Mouse (Mus musculus): ENCODE data around the gene Olfr1356.

The Olfr1356 gene

DNA sequence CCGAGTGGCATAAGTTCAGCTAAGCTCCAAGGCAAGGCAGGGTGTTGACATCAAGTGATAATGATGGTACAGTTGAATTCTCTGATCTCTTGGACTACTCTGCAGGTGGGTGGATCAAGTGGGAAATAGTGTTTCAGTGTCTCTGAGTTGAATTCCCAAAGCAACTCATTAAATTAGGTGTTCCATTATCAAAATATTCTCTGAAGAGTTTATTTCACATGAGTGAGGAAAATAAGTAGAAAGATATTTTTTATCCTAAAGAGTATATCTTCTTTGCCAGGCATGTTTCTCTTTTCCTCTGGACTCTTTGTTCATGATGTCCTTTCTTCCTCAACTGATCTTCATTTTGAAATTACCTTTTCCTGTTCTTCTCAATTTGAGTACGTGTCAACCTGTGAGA lies at the start of gene Olfr1356:
Gene Olfr1356, minus strand, starts transcription at position 101 of the 400 bp plus-strand sequence.
- DNase-seq = no peak

DNA sequence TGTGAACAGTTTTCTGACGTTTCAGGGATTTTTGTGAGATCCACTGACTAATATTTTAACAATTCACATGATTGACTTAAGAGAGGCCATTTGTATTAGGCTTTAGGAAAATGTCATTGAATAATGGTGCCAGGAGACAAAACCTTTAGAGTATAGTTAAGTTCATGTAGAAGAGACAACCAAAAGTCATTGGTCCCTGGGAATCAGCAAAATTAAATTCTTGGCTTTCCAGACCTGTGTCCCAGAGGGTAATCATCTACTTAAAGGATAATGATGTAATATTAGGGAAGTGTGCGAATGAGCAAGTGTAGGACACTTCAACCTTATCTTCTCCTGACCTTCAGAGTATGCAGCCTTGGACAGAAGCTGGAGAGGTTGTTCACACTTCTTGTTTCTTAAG lies 23.3 kb upstream of the Olfr1356 start, which contains the start of gene Olfr1355:
Gene Olfr1355, plus strand, starts transcription at position 301 of the 400 bp plus-strand sequence.
- DNase-seq = no peak

DNA sequence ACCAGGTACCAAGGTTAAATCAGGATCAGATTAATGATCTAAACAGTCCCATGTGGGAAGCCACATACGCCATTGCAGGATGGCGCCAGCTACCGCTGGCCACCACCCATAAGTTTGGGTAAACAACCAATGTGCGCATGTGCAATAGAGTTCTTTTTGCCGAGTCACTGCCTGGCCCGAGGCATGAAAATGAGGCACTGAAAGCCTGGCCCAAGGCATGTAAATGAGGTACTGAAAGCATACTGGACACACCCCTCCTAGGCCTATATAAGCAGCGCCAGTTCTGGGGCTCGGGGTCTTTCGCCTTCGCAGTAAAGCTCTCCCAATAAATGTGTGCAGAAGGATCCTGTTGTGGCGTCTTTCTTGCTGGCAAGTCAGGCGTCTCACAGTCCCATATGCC lies 11.5 kb downstream of the Olfr1356 start:
- DNase-seq = peak; percentile 84

DNA sequence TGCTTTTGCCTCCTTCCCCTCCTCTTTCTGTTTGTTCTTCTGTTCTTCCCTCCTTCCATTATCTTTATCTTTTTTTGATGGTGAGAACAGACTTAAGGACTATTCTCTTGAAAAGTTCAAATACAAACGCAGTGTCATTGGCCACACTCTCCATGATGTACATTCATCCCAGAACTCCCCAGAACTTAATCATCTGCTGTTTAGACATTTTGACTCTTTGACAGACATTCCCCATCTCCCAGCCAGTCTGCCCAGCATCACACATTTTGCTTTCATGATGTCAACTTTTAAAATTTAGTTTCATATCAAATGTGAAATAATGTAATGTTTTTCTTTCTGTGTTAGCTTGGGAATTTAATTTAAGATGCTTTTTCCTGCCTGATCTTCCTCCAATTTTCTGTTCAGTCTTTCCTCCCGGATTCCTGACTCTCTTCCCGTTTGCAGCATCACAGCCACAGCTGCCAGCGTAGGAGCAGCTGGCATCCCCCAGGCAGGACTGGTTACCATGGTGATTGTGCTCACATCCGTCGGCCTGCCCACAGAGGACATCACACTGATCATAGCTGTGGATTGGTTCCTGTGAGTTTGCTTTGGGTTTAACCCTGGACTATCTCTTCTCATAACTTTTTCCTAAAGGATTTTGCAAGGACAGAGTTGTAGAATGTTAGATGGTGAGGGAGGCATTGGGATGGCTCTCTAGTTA lies 39.5 kb downstream of the Olfr1356 start:
- DNase-seq = peak; percentile 58

DNA sequence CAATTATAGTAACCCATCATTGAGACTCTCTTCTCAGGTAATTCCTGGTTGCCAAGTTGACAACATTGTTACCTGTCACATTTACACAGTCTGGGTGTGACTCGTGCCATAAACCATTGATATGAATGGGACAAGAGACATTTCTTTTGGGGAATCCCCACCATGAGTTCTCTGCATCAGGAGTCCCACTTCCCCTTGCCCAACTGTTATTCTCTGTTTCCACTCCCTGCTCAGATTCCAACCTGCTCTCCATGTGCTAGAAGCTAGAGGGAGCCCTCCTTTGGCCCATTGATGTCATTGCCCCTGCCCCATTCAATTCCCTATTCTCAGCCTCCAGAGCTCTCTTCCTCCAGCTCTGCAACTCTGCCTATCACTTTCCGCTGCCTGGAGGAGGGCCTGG lies 50.5 kb downstream of the Olfr1356 start:
- peak; percentile 46 for DNase-seq
